Mouse (Mus musculus): ENCODE measurements around the gene Slc24a2. TPM values are rescaled to one million over a fixed set of nuclear protein-coding genes. Genes with fewer than 3 reads are reported as not detected.

Gene Slc24a2
- polyA plus RNA-seq (2014; fragmentation: Nextera tagmentation; extraction: Ambion mirVana): 1.4 TPM in 2 replicates

DNA sequence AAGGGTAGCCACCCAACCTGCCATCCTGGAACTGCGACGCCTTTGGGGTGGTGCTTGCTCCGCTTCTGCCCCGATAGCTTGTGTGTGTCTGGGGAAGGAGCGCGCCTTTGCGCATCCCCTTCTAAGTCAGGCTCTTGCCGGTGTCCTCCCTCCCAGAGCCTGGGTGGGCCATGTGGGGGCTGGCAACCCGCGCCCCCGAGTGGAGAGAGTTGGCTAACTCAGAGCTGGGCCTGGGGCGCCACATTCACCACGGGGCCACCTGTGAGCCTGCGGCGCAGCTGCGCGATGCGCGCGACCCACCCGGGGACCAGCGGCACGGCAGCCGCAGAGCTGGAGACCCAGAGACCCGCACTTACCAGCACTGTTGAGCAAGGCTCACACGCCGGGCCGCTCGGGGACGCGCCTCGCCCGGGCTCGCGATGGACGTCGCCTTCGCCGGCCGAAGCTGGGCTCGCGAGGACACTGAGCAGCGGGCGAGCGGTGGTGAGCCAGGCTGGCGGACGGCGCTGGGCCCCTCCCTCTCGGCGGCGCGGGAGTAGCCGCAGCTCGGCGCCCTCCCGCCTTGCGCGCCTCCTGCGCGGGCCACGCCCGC, at the start of gene Slc24a2:
TSS of gene Slc24a2 (minus strand) at position 518 of the 592 bp plus-strand sequence.
- Histone ChIP-seq H3K9me3 (replicated peaks; ENCODE audit: control insufficient read depth, low read length) (no peaks in the 10 kb centered on the region), H3K27ac (ENCODE audit: low read depth, low read length) (peak within 1 kb of the TSS; percentile 48; the same call in 1 of the 2 replicates), H3K27me3 (replicated peaks; ENCODE audit: control insufficient read depth, insufficient read depth, low read length) (no peaks in the 10 kb centered on the region), H3K4me1 (ENCODE audit: control insufficient read depth, insufficient read depth, low read length) (no peaks in the 10 kb centered on the region), H3K36me3 (ENCODE audit: control insufficient read depth, insufficient read depth, low read length) (no peaks in the 10 kb centered on the region), H3K9ac (ENCODE audit: low read length) (peak within 1 kb of the TSS; percentile 70), H3K4me3 (ENCODE audit: low read depth, low read length) (peak within 1 kb of the TSS; percentile 58), H3K4me2 (ENCODE audit: low read length) (peak within 1 kb of the TSS; percentile 96)
- ATAC-seq (peak; percentile 92), DNase-seq (ENCODE audit: low spot score) (peak; percentile 75)
- WGBS: under 1% methylated on average over 59 of the region's 62 CpGs

- Histone ChIP-seq H3K4me2 (ENCODE audit: low read length) (no peak overlapping the region), H3K36me3 (ENCODE audit: control insufficient read depth, insufficient read depth, low read length) (no peaks in the 10 kb centered on the region), H3K9ac (ENCODE audit: low read length) (no peak overlapping the region), H3K27me3 (replicated peaks; ENCODE audit: control insufficient read depth, insufficient read depth, low read length) (no peaks in the 10 kb centered on the region), H3K9me3 (replicated peaks; ENCODE audit: control insufficient read depth, low read length) (no peaks in the 10 kb centered on the region), H3K27ac (ENCODE audit: low read depth, low read length) (no peak overlapping the region), H3K4me3 (ENCODE audit: low read depth, low read length) (no peak overlapping the region), H3K4me1 (ENCODE audit: control insufficient read depth, insufficient read depth, low read length) (no peaks in the 10 kb centered on the region)
- DNase-seq (ENCODE audit: low spot score) (no peak), ATAC-seq (no peak)
- WGBS: 28% methylated on average over 1 of the region's 1 CpGs
Observed at GRCm38 (mm10) chr4:87274825-87275224, 44.5 kb upstream of the Slc24a2 start.

- Histone ChIP-seq H3K36me3 (ENCODE audit: control insufficient read depth, insufficient read depth, low read length) (no peaks in the 10 kb centered on the region), H3K27me3 (replicated peaks; ENCODE audit: control insufficient read depth, insufficient read depth, low read length) (no peaks in the 10 kb centered on the region), H3K9ac (ENCODE audit: low read length) (no peak overlapping the region), H3K4me3 (ENCODE audit: low read depth, low read length) (no peak overlapping the region), H3K4me1 (ENCODE audit: control insufficient read depth, insufficient read depth, low read length) (no peaks in the 10 kb centered on the region), H3K4me2 (ENCODE audit: low read length) (no peak overlapping the region), H3K9me3 (replicated peaks; ENCODE audit: control insufficient read depth, low read length) (no peaks in the 10 kb centered on the region), H3K27ac (ENCODE audit: low read depth, low read length) (no peak overlapping the region)
- DNase-seq (ENCODE audit: low spot score): no peak
- 82% methylated on average over 2 of the region's 2 CpGs for WGBS
- ATAC-seq: no peak
Observed at GRCm38 (mm10) chr4:87274276-87274675, 44.0 kb upstream of the Slc24a2 start.

DNA sequence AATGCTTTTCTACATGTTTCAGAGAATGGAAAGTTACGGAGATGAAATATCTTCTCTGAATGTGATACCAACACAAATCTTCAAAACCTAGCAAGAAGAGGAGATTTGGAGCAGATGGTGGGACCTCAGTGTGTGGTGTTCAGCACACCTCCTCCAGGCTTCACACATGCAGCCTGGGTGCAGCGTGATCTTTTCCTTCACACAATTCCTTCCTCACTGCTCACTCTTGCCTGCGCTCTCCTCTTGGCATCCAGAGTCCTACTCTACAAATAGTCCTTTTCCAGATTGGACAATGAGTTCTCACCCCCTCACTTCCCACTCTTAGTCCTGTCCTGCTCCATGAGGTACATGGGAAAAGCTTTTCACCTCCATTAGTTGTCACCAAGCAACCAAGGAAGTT, 43.2 kb upstream of the Slc24a2 start:
- Histone ChIP-seq H3K27ac (ENCODE audit: low read depth, low read length) (no peak overlapping the region), H3K27me3 (replicated peaks; ENCODE audit: control insufficient read depth, insufficient read depth, low read length) (no peaks in the 10 kb centered on the region), H3K4me1 (ENCODE audit: control insufficient read depth, insufficient read depth, low read length) (no peaks in the 10 kb centered on the region), H3K9me3 (replicated peaks; ENCODE audit: control insufficient read depth, low read length) (no peaks in the 10 kb centered on the region), H3K36me3 (ENCODE audit: control insufficient read depth, insufficient read depth, low read length) (no peaks in the 10 kb centered on the region), H3K4me2 (ENCODE audit: low read length) (no peak overlapping the region), H3K9ac (ENCODE audit: low read length) (no peak overlapping the region), H3K4me3 (ENCODE audit: low read depth, low read length) (no peak overlapping the region)
- ATAC-seq: no peak
- 99% methylated on average over 3 of the region's 3 CpGs for WGBS
- DNase-seq (ENCODE audit: low spot score): no peak

DNA sequence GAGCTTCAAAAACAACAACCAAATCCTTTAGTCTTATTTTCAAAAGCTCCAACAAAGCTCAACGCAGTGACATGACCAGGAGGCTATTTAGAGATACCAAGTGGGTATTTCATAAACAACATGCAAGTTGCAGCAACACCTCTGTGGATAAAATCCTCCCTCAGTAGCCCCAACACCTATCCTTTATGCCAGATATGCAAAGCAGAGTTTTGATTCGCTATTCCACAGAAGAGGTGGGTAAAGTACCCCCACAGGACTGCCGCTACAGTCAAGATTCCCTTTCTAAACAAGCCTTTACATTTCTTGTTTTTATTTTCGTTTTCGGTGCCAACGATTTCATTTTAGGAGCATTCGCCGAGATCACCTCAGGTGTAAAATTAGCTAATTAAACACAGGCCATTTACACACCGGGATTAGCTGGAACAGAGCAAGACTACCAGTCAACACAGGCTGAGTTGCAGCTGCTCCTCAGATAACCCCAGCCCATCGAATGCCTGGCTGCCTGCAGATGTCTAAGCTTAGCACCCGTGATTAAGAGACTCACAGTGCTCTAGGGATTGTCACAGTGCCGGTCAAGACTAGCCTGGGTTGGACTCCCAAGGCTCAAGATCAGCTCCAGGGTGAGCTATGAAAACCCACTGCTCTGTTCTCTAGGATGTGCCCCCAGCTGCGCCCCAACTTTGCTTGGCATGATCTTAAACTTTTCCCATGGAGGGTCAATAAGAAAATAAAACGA, 885 bp downstream of the Slc24a2 start:
- H3K9ac ChIP-seq (ENCODE audit: low read length): peak overlapping the region; percentile 70
- WGBS: 8% methylated on average over 14 of the region's 14 CpGs
- peak overlapping the region; percentile 58 for H3K4me3 ChIP-seq (ENCODE audit: low read depth, low read length)
- ATAC-seq (peak; percentile 61), DNase-seq (ENCODE audit: low spot score) (peak; percentile 47)
- H3K27ac ChIP-seq (ENCODE audit: low read depth, low read length): no peak overlapping the region
- H3K4me2 ChIP-seq (ENCODE audit: low read length): peak overlapping the region; percentile 96
- no peaks in the 10 kb centered on the region for H3K9me3 ChIP-seq (replicated peaks; ENCODE audit: control insufficient read depth, low read length)
- H3K27me3 ChIP-seq (replicated peaks; ENCODE audit: control insufficient read depth, insufficient read depth, low read length): no peaks in the 10 kb centered on the region
- no peaks in the 10 kb centered on the region for H3K36me3 ChIP-seq (ENCODE audit: control insufficient read depth, insufficient read depth, low read length)
- no peaks in the 10 kb centered on the region for H3K4me1 ChIP-seq (ENCODE audit: control insufficient read depth, insufficient read depth, low read length)

GRCm38 (mm10) chr4:87221586-87221985, 8.7 kb downstream of the Slc24a2 start:
- Histone ChIP-seq H3K9ac (ENCODE audit: low read length) (no peak overlapping the region), H3K36me3 (ENCODE audit: control insufficient read depth, insufficient read depth, low read length) (no peaks in the 10 kb centered on the region), H3K27ac (ENCODE audit: low read depth, low read length) (no peak overlapping the region), H3K4me3 (ENCODE audit: low read depth, low read length) (no peak overlapping the region), H3K4me1 (ENCODE audit: control insufficient read depth, insufficient read depth, low read length) (no peaks in the 10 kb centered on the region), H3K4me2 (ENCODE audit: low read length) (no peak overlapping the region), H3K9me3 (replicated peaks; ENCODE audit: control insufficient read depth, low read length) (no peaks in the 10 kb centered on the region), H3K27me3 (replicated peaks; ENCODE audit: control insufficient read depth, insufficient read depth, low read length) (no peaks in the 10 kb centered on the region)
- WGBS: 66% methylated on average over 2 of the region's 2 CpGs
- ATAC-seq: no peak
- peak; percentile 22 for DNase-seq (ENCODE audit: low spot score)

GRCm38 (mm10) chr4:87218196-87218595, 12.1 kb downstream of the Slc24a2 start:
- H3K27ac ChIP-seq (ENCODE audit: low read depth, low read length): no peak overlapping the region
- no peak overlapping the region for H3K4me2 ChIP-seq (ENCODE audit: low read length)
- WGBS: 65% methylated on average over 5 of the region's 5 CpGs
- H3K4me3 ChIP-seq (ENCODE audit: low read depth, low read length): no peak overlapping the region
- no peaks in the 10 kb centered on the region for H3K4me1 ChIP-seq (ENCODE audit: control insufficient read depth, insufficient read depth, low read length)
- no peaks in the 10 kb centered on the region for H3K36me3 ChIP-seq (ENCODE audit: control insufficient read depth, insufficient read depth, low read length)
- no peaks in the 10 kb centered on the region for H3K27me3 ChIP-seq (replicated peaks; ENCODE audit: control insufficient read depth, insufficient read depth, low read length)
- no peak overlapping the region for H3K9ac ChIP-seq (ENCODE audit: low read length)
- DNase-seq (ENCODE audit: low spot score): no peak
- no peak for ATAC-seq
- no peaks in the 10 kb centered on the region for H3K9me3 ChIP-seq (replicated peaks; ENCODE audit: control insufficient read depth, low read length)

GRCm38 (mm10) chr4:87211344-87211978, 18.8 kb downstream of the Slc24a2 start:
- DNase-seq (ENCODE audit: low spot score) (peak; percentile 10), ATAC-seq (no peak)

More at GRCm38 (mm10) chr4:87211344-87211978, 18.8 kb downstream of the Slc24a2 start:
- Histone ChIP-seq H3K9ac (ENCODE audit: low read length) (no peak overlapping the region), H3K27ac (ENCODE audit: low read depth, low read length) (peak overlapping the region; percentile 65), H3K9me3 (replicated peaks; ENCODE audit: control insufficient read depth, low read length) (no peaks in the 10 kb centered on the region), H3K4me1 (ENCODE audit: control insufficient read depth, insufficient read depth, low read length) (peaks cover 5% of the 10 kb centered on the region; the same call in 1 of the 2 replicates), H3K27me3 (replicated peaks; ENCODE audit: control insufficient read depth, insufficient read depth, low read length) (no peaks in the 10 kb centered on the region), H3K36me3 (ENCODE audit: control insufficient read depth, insufficient read depth, low read length) (no peaks in the 10 kb centered on the region), H3K4me2 (ENCODE audit: low read length) (no peak overlapping the region), H3K4me3 (ENCODE audit: low read depth, low read length) (no peak overlapping the region)
- 61% methylated on average over 6 of the region's 6 CpGs for WGBS
